Mouse (Mus musculus) bone marrow macrophage, adult 2 months (primary cell): ENCODE measurements at regions not wholly inside any gene's neighbourhood (a gene's known extent, or its start where the extent isn't known, plus 50 kb on each side); places are given as distances from the start of the nearest gene placed in this dataset.

Experiments
- H3K27ac ChIP-seq: 2 replicates; pipeline ENCODE4 v1.5.1; 2012; ENCODE audit warnings: low read depth, low read length; ENCODE audit not compliant: insufficient read depth
- H3K4me1 ChIP-seq: 2 replicates; pipeline ENCODE4 v1.6.1; 2012; ENCODE audit warnings: low read length; ENCODE audit not compliant: control insufficient read depth, insufficient read depth
- H3K4me3 ChIP-seq: 2 replicates; pipeline ENCODE4 v1.5.1; 2012; ENCODE audit warnings: mild to moderate bottlenecking, low read length, moderate library complexity; ENCODE audit not compliant: insufficient read depth
- CTCF ChIP-seq: IDR thresholded peaks from 2 replicates; pipeline ENCODE4 v1.5.1; 2012; ENCODE audit warnings: low read depth, mild to moderate bottlenecking, low read length, moderate library complexity
- POLR2A ChIP-seq: IDR thresholded peaks from 2 replicates; pipeline ENCODE4 v1.6.1; 2012; ENCODE audit warnings: mild to moderate bottlenecking, low read depth, low read length, borderline replicate concordance

DNA sequence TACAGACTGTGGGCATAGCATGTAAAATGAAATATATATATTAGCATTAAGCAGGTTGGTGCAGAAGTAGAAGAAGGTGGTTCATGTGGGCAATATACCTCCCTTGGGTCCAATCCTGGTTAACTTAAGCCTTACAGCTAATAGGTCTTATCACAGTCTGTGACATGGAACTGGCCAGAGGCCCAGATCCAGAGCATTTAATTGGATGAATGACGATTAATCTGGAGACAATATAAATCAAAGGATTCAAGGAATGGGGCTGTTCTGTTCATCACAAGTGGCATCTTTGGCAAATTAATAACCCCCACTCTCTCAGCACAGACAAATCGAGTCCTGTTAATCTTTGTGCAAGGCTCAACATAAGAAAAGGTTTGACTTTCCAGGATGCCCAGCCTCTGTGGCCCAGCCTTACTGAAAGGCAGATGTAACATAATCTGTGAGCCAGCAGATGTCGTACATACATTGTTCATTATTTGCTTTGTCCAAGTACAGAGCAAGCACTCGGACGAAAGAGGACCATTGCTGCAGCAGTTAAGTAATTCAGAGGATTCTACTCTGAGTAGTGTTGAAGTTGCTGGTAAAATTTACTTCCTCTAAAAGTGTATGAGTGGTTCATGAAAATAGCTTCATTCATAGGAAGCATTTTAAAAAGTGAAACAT is 2073.2 kb downstream of the 9330182O14Rik start:
- Histone ChIP-seq H3K27ac (no peak overlapping the region), H3K4me3 (no peak overlapping the region), H3K4me1 (no peaks in the 10 kb centered on the region)
- TF ChIP-seq CTCF (no peak), POLR2A (no peak)

DNA sequence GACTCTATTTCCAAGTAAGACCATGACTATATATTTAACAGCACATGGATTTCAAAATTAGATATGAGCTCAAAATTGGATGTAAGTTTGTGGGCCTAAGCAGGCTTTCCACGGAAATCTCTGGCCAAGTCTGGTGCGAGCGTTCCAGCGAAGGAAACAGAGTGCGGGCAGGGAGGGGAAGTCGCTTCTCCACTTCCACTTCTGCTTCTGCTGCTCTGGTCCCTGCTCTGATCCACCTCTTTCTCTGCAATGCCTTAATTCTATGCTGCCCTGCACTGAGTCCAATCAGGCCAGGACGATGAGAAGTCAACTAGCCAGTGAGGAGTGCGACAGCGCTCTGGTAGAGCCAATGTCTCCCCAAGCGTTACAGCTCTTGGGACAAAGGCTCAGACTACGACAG is 2085.3 kb downstream of the 9330182O14Rik start:
- Histone ChIP-seq H3K4me1 (no peaks in the 10 kb centered on the region), H3K4me3 (no peak overlapping the region), H3K27ac (no peak overlapping the region)
- TF ChIP-seq POLR2A (no peak), CTCF (no peak)

DNA sequence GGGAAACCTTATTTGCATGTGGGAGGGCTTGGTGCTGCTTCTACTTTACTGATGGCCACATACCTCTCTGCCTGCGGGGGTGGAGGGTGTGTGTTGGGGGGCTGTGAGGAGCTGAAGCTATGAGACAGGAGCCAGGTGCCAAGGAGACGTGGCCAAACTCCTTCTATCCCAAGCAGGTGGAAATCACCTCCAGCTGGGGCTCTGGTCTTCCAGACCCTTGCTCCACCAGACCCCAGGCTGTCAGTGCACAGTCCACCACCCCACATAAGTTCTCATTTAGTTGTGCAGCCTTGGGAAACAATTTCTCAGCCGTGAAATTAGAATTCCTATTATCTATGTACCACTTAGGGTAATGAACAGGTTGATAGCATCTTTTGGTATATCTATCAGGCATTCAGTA is 2085.8 kb downstream of the 9330182O14Rik start:
- Histone ChIP-seq H3K4me1 (no peaks in the 10 kb centered on the region), H3K27ac (no peak overlapping the region), H3K4me3 (no peak overlapping the region)
- no peak for TF ChIP-seq POLR2A
- no peak for TF ChIP-seq CTCF

DNA sequence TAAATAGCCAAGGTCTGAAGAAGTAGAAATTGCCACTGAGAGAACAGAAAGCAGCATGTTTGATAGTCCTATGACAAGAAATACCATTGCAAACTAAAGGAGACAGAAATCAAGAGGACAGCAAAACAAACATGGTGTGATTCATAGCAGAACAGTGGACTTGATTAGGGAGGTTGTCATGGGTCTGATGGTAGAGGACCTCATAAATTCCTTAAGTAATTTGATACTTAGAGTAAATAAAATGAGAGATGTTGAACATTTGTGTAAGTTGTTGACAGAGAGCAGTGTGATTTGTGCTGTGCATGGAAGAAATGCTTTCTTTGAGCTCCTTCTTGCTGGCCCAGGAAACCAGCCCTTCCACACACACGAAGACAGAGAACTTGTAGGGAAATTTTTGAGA is 2090.8 kb downstream of the 9330182O14Rik start:
- H3K27ac ChIP-seq: no peak overlapping the region
- TF ChIP-seq CTCF (no peak), POLR2A (no peak)
- no peak overlapping the region for H3K4me3 ChIP-seq
- no peaks in the 10 kb centered on the region for H3K4me1 ChIP-seq

DNA sequence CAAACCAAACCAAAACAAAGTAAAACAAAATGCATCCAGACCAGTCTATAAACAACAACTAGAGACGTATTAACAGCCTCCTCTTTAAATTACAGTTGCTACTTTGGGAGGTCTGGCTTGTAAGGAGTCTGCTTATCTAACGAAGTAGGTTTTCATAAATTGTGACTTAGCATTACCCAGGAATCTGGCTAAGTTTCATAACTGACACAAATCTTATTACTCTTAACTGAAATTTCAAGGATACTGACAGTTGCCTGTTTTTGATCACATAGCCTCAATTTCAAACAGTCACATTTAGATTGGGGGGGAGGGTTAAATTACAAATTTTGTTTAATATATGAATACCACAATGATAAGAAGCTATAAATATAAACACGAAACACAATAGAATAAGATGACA is 2097.5 kb downstream of the 9330182O14Rik start:
- TF ChIP-seq CTCF (no peak), POLR2A (no peak)
- no peak overlapping the region for H3K4me3 ChIP-seq
- H3K27ac ChIP-seq: no peak overlapping the region
- no peaks in the 10 kb centered on the region for H3K4me1 ChIP-seq

DNA sequence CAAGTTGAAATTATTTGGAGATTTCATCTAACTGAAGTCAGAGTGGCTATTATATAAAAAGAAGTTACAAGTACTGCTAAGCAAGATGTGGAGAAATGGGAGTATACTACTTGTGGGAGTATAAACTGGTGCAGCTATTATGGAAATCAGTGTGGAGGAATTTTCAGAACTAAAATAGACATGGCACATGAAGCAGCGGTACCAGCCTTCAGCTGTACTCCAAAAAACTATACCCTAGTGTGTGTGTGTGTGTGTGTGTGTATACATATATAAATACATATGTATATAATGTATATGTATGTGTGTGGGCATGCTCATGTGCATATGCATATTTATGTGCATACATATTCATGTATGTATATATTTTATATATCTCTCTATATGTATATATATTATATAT is 2112.6 kb downstream of the 9330182O14Rik start:
- TF ChIP-seq CTCF (no peak), POLR2A (no peak)
- Histone ChIP-seq H3K4me3 (no peak overlapping the region), H3K4me1 (no peaks in the 10 kb centered on the region), H3K27ac (no peak overlapping the region)

DNA sequence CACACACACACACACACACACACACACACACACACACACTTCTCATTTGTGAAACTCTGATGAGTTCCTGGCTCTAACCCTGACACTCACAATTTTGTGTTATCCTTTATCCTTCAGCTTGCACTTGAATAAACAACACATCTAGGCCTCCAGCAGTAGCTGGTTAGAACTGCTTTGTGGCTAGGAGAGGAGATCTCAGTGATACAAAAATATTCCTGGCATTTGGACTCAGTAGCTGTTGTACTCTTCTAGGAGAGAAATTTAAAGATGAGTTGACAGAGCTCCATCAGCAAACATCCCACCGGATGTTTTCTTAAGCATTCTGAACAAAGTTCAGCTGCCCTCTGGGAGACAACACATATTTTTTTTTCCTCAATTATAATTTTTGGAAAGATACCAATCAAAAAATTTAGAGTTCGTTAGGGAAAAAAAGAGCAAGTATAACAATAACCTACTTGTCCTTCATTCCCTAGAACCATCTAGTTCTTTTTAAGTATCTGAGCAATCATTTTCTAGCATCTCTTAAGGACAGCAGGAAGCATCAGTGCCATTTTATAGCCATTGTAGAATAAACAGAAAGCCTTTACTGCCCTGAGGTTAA is 2118.7 kb downstream of the 9330182O14Rik start:
- no peak for TF ChIP-seq POLR2A
- no peak for TF ChIP-seq CTCF
- no peak overlapping the region for H3K27ac ChIP-seq

DNA sequence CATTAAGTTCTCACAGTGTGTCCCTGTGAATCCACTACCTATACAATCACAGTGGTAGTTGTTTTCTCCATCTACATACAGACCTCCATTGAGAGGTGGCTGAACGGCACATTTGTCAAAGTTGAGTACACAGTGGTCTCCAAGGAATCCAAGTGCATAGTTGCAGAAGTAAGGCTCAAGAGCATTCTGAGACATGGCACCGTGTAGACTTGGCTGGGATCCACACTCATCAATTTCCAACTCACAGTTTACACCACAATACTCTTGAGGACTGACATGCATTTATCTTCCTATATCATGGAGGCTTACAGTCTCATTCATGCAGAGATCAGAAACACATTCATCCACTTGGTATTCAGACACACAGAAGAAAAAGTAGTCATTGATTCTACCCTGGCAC is 2122.2 kb downstream of the 9330182O14Rik start:
- TF ChIP-seq POLR2A (no peak), CTCF (no peak)
- Histone ChIP-seq H3K4me3 (no peak overlapping the region), H3K27ac (no peak overlapping the region), H3K4me1 (no peaks in the 10 kb centered on the region)

More for the DNA sequence above, 2118.7 kb downstream of the 9330182O14Rik start:
- H3K4me1 ChIP-seq: no peaks in the 10 kb centered on the region
- no peak overlapping the region for H3K4me3 ChIP-seq

DNA sequence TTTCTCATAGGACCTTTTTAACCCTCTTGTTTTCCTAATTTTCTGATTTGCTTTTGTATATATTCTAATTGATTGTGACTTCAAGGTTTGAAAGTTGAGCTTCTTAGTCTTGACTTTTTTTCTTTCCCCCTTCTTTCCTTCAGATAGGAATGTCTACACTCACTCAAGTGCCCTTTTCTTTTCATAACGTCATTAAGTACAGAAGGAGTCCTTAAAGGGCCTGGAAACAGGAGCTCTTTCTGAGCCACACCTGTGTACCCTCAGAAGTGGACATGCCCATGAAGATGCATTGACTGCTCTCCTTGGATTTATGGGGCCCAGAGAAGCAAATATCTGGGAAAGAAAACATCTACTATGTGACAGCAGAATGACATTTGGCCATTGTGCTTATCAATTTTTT is 2141.0 kb downstream of the 9330182O14Rik start:
- Histone ChIP-seq H3K4me3 (no peak overlapping the region), H3K27ac (no peak overlapping the region), H3K4me1 (no peaks in the 10 kb centered on the region)
- TF ChIP-seq POLR2A (no peak), CTCF (no peak)

DNA sequence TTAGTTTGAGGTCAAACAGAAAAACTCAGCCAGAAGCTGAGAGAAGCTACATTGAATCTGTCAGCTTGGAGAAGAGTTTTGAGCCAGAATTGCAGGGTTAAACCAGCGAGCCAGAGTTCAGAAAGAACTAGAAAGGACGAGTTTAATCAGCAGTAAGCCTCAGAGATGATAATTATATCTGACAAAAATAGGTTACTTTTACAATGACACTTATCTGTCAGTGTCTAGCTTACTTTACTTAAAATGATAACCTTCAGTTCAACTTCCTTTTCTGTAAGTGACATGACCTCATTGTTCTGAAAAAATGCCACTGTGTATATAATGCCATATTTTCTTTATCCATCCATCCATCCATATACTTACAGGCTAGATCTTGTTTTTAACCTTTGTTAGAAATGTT is 2143.1 kb downstream of the 9330182O14Rik start:
- Histone ChIP-seq H3K4me1 (no peaks in the 10 kb centered on the region), H3K27ac (no peak overlapping the region)
- no peak for TF ChIP-seq CTCF

More for the DNA sequence above, 2143.1 kb downstream of the 9330182O14Rik start:
- H3K4me3 ChIP-seq: no peak overlapping the region
